Mouse (Mus musculus) stomach, postnatal 0 days (tissue): ENCODE results near the gene Dbndd2.

Experiments used
- CTCF ChIP-seq: IDR thresholded peaks from 2 replicates; pipeline ENCODE4 v1.5.1; 2016; ENCODE audit warnings: antibody characterized with exemption, low read depth, mild to moderate bottlenecking, moderate library complexity
- EP300 ChIP-seq: optimal IDR thresholded peaks from 2 replicates; pipeline ENCODE3; 2016; ENCODE audit warnings: antibody characterized with exemption

DNA sequence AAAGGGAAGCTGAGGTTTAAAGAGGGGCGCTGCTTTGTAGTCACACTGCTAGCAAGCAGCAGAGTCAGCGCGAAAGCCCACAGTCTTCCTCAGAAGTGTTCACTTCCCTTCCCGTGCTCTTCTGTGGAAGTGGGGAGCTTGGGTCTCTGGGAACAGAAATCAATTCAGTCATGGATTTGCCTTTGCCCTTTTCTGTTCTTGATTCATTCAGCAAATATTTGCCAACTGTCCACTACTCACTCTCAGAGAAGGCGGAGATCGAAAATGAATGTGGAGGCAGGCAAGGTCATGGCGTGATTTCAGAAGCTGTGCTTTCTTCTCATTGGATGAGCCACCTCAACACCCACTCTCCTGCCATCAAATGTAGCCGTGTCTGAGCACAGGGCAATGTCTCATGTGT is 27.4 kb upstream of the Dbndd2 start:
- no peak for TF ChIP-seq CTCF
- TF ChIP-seq EP300 = no peak
